Mouse (Mus musculus) kidney, adult 2 months (tissue): Measurements from ENCODE around the gene Nudcd2.

Experiments
- CTCF ChIP-seq: fragments of 200-500 bp; conservative IDR thresholded peaks from 2 replicates; pipeline ENCODE4 v1.5.1; 2011; ENCODE audit warnings: low read depth, mild to moderate bottlenecking, control low read depth, low read length, moderate library complexity, mixed read lengths; ENCODE audit not compliant: insufficient read depth, insufficient read length
- POLR2A ChIP-seq: fragments of 200-500 bp; IDR thresholded peaks from one replicate; pipeline ENCODE4 v1.6.1; 2011; ENCODE audit warnings: low read depth, low read length, control low read depth

- TF ChIP-seq CTCF (peak; percentile 56), POLR2A (no peak)
These were observed 29.9 kb downstream of the Nudcd2 start for GRCm38 (mm10) chr11:40763395-40763794.
